Mouse (Mus musculus): Measurements from ENCODE around the gene Olfr1418. TPM values are rescaled to one million over a fixed set of nuclear protein-coding genes. Genes with fewer than 3 reads are reported as not detected.
A peak's percentile ranks its signal among the peaks of the same experiment; 100 is the strongest.
"Not testable (repeated sequence)": the region's sequence is repeated elsewhere in the genome, so short reads cannot be mapped to it uniquely, and the experiment has no call there.

The Olfr1418 gene
- polyA plus RNA-seq (2015; fragmentation: Nextera tagmentation; extraction: Ambion mirVana) = not detected in 2 replicates

GRCm38 (mm10) chr19:11860966-11861365 lies at the start of gene Olfr1418:
TSS of gene Olfr1418 (minus strand) at chr19:11861066.
- no peak for DNase-seq (ENCODE audit: low spot score)

- no peak for DNase-seq (ENCODE audit: low spot score)
These were observed 25.4 kb upstream of the Olfr1418 start, which contains the start of gene Olfr1420 for GRCm38 (mm10) chr19:11886265-11886664. TSS of gene Olfr1420 (plus strand) at chr19:11886565.

- DNase-seq (ENCODE audit: low spot score) = not testable (repeated sequence)
These were observed 17.5 kb upstream of the Olfr1418 start for GRCm38 (mm10) chr19:11878404-11878803.

DNA sequence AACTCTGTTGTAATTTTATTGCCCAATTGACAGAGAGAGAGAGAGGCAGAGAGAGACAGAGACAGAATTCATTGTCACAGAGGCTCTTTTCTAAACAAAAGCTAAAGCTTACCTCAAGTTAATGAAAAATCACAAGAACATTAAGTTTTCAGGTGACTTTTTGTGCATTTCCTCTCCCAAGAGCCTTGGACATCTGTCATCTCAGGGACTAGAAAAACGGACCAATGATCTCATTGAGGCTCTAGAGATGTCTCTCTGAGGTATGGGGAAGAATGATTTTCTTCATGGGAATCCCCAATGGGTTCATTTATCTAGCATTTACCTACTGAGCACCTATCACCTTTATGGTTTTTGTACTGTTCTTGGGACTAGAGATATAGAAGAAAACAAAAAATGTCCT lies 14.1 kb upstream of the Olfr1418 start, which contains the start of gene Olfr1419:
Gene Olfr1419 (minus strand): TSS at position 101 of the 400 bp plus-strand sequence.
- no peak for DNase-seq (ENCODE audit: low spot score)

GRCm38 (mm10) chr19:11867837-11868236 lies 7.0 kb upstream of the Olfr1418 start:
- DNase-seq (ENCODE audit: low spot score) = no peak

- no peak for DNase-seq (ENCODE audit: low spot score)
These were observed 4.4 kb downstream of the Olfr1418 start for GRCm38 (mm10) chr19:11856506-11856905.

GRCm38 (mm10) chr19:11854821-11855220 lies 6.0 kb downstream of the Olfr1418 start:
- DNase-seq (ENCODE audit: low spot score) = no peak

GRCm38 (mm10) chr19:11852652-11853051 lies 8.2 kb downstream of the Olfr1418 start:
- no peak for DNase-seq (ENCODE audit: low spot score)

DNA sequence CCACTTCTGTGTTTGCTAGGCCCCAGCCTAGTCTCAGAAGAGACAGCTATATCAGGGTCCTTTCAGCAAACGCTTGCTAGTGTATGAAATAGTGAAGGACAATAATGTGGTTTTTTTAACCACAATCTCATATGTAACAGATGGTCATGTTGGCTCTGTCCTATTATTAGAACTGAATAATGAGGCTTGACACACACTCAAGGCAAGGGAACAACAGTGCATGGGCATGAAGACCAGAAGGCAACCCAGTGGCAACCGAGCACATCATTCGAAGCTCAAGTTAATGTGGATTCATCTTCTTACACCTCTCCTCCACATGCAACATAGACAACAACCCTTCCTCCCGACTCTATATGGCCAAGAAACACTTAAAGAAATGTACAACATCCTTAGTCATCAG lies 14.5 kb downstream of the Olfr1418 start:
- no peak for DNase-seq (ENCODE audit: low spot score)

GRCm38 (mm10) chr19:11839119-11839518 lies 21.7 kb downstream of the Olfr1418 start, which contains the start of gene Olfr1417:
TSS of gene Olfr1417 (minus strand) at chr19:11839219.
- DNase-seq (ENCODE audit: low spot score) = no peak

DNA sequence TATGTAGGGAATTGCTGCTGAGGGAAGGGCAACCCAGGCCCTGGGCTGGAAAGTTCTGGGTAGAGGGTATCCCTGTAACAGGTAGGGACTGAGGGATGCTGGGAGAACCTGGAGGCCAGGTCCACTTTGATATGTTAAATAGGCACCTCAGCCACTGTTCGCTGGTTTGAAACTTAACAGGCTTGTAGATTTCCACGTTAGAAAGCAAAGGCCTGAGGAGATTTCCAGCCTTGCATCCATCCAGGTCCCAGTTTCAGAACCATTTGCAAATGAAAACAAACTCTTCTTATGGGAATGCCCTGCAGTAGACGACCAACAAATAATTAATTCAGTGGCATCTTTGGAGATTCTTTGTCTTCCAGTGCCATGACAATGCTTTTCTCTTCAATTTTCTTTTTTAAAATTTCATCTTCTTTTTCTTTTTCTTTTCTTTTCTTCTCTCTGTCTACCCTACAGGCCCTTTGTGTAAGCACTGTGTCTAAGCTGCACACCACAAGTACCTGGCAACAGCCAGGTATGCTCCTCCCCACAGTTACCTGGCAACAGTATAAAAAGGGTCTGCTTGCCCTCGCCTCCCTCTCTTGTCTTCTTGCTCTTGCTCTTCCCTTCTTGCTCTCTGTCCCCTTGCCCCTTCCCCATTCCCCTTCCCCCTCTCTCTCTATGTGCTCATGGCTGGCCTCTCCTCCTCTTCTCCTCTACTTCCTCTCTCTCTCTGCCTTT lies 37.4 kb downstream of the Olfr1418 start:
- DNase-seq (ENCODE audit: low spot score) = no peak

GRCm38 (mm10) chr19:11820211-11820610 lies 40.7 kb downstream of the Olfr1418 start:
- no peak for DNase-seq (ENCODE audit: low spot score)

DNA sequence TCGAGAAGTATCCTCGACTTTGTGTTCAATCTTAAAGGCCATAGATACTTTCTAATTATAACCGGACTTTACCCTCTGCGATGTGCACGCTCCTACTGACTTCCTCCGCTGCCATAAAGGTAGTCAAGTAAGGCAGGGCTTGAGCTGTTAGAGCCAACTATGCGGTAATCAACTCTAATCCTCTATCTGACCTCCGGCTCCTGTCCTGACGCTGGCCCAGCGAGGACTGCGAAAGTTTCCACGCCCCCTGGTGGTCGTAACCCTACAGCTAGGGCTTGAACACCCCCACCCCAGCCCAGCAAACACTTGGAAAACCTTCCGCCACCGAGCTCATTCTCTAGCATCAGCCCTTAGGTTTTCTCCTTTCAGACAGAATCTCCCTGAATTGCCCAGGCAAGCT lies 41.1 kb downstream of the Olfr1418 start:
- peak; percentile 42 for DNase-seq (ENCODE audit: low spot score)

GRCm38 (mm10) chr19:11819143-11819700 lies 41.6 kb downstream of the Olfr1418 start, which contains the start of gene Stx3:
TSS of gene Stx3 (minus strand) at chr19:11819403.
- no peak for DNase-seq (ENCODE audit: low spot score)

GRCm38 (mm10) chr19:11818199-11819142 lies 42.4 kb downstream of the Olfr1418 start:
- no peak for DNase-seq (ENCODE audit: low spot score)

- no peak for DNase-seq (ENCODE audit: low spot score)
These were observed 43.3 kb downstream of the Olfr1418 start for GRCm38 (mm10) chr19:11817586-11817985.

DNA sequence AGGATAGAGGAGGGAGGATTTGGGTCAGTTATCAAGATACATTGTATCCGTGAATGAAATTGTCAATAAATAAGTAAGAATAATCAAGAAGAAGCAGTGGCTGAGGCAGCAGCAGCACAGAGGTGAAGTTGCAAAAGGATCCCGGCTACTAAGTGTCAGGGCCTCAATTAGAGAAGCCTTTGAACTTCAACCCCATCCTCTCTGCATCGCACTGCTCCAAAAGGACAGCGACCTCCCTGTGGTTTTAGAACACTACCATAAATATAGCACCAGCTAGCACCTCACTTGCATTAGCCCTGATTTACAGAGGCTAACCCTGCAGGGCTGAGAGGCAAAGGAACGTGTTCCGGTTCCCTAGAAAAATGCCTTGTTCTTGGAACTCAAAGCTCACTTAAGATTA lies 44.2 kb downstream of the Olfr1418 start:
- no peak for DNase-seq (ENCODE audit: low spot score)

DNA sequence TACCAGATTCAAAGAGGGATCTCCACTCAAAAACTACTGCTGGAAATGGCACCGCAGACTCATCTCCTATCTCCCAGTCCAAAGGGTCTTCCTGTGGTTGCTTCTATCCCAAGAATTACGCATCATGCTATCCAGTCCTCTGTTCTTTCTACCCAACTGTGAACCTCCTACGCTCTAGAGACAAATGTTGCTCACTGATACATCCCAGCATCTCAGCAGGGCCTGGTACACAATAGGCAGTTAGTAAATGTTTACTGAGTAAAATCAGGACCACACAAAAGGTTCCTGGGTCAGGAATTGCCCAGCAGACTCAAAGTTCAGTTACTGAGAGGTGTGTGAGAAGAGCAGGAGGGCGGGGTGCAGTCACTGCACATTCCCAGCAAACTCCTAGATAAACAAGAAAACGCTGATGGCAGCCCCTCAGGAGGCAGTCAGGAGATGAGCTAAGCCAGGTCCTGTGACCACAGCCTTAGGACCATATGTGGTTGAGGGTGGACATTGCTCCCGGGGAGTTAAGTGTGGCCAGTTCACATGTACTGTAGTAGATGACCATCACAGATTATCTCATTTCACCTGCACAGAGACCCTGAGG lies 46.0 kb downstream of the Olfr1418 start:
- no peak for DNase-seq (ENCODE audit: low spot score)

DNA sequence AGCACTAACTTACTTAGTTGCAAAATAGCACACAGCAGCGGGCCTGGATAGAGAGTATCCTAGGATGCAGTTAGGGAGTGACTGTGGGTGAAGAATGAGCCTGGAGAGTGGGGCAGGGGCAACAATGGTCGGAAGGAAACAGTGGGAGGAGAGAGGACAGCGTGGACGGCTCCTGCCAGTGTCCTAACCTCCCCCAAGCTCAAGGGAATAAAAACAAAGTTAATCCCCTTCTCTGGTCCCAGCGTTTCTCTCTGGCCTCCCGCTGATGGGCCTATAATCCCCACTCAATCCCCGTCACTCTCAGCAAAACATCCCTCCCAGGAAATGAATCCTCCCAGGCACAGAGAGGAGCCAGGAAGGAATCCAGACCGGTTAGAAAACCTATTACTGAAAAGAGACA lies 47.2 kb downstream of the Olfr1418 start:
- no peak for DNase-seq (ENCODE audit: low spot score)

GRCm38 (mm10) chr19:11813136-11813535 lies 47.7 kb downstream of the Olfr1418 start:
- no peak for DNase-seq (ENCODE audit: low spot score)

DNA sequence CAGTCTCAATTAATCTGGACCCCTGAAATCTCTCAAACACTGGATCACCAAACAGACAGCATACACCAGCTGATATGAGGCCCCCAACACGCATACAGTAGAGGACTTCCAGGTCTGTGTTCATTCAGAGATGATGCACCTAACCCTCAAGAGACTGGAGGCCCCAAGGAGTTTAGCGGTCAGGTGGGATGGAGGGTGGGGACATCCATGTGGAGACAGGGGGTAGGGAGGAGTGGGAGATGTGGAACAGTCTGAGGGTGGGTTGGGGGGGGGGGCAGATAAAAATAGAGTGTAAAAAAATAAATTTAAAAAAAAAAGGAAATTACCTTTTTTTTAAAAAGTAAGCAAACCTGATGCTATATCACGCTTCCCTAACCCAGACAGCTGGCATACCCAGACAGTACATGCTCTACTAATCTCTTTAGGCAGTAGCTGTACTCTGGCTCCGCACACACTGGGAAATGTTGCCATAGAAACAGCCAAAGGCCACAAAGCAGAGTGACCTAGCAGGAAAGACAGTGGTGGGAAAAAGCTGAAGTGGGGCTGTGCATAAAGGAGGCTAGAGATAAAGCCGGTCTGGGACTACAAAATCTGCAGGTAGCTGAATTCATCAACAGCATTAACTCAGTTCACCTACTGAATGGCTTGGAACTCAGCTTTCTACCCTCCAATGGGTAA lies 49.0 kb downstream of the Olfr1418 start:
- no peak for DNase-seq (ENCODE audit: low spot score)
